Mouse (Mus musculus): ENCODE results near the gene Fbxw7.

Fbxw7 gene

GRCm38 (mm10) chr3:84952585-84953187 is 137.6 kb downstream of the Fbxw7 start:
- peak; percentile 38 for DNase-seq

DNA sequence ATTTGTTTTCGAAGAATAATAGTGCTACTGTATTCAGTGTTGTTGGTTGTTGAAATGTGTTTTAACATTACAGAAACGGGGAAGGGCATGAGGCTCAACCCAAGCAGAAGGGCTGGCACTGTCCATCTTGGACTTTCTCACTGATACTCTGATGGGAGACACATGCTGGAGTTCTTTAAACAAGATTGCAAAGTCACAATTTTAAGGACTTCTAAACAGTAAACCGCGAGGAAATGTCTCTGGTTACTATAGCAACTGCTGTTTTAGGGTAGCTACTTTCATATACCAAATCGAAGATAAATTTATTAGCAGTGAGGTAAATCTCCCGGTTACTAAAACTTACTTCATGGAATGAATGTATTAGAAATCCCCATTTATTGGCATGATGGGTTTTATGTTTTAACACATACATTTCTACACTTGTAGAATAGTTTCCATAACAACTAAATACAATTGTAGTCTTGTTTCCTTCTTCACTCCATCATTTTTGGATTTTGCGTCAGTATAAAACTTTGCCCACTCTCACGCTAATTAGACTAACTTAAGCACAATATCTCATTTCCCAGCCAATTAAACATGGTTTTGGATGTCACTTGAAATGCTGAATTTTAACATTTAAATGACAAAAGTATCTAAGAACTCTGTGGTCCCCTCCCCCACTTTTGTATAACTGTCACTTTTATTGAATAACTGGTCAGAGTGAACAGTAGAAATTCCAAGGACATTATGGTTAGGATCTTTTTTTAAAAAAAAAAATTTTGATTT is 140.1 kb downstream of the Fbxw7 start:
- DNase-seq, result no peak

DNA sequence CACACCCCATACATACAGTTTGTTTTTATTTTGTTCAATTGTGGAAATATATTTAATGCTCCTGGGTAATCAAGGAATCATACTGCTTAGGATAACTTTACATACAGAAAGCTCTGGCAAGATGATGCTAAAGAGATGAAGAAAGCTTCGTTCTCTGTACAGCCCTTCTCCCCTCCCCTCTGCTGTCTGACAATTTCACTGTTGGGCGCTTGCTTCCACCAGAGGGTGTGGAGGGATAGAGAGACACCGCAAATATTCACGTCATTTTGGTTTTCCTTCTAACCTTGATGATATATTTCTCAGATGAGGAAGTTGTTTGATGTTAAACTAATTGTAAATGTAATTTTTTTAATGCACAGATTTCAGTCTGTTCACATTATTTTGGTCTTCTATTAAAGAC is 140.8 kb downstream of the Fbxw7 start:
- DNase-seq, result no peak

- no peak for DNase-seq
These were observed 150.1 kb downstream of the Fbxw7 start for GRCm38 (mm10) chr3:84965156-84965555.

DNA sequence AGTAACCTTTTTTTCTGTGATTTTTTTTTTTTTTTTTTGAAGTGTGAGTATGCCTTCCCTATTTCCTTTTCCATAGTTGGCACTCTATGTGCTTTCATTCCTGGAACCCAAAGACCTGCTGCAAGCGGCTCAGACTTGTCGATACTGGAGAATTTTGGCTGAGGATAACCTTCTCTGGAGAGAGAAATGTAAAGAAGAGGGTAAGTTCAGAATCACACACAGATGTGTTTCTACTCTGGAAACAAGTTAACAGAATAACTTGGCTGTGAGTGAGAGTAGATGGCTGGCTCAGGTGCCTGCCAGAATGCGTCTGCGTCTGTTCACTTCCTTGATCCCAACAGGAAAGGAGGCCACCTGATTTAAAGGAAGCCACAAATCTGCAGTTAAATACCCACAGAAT is 152.3 kb downstream of the Fbxw7 start:
- no peak for DNase-seq

- no peak for DNase-seq
These were observed 156.5 kb downstream of the Fbxw7 start for GRCm38 (mm10) chr3:84971561-84971960.

DNA sequence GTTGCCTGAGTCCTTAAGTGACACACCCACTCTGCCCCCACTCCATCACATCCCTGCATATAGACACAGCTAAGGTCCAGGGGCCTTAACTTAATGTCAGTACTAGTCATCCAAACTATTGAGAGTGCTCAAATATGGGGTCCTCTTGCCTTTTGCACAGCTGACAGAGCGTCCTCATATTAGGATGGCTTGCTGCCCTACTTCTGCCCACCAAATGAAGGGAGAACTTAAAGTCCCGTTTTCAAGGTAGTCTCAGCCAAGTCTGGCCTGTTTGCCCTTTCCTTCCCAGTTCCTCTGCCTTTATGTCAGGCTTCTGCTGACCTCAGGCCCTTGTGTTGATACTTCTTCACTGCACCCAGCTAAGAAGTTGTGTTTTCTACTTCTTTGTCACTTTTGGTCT is 157.8 kb downstream of the Fbxw7 start:
- DNase-seq, result no peak

DNA sequence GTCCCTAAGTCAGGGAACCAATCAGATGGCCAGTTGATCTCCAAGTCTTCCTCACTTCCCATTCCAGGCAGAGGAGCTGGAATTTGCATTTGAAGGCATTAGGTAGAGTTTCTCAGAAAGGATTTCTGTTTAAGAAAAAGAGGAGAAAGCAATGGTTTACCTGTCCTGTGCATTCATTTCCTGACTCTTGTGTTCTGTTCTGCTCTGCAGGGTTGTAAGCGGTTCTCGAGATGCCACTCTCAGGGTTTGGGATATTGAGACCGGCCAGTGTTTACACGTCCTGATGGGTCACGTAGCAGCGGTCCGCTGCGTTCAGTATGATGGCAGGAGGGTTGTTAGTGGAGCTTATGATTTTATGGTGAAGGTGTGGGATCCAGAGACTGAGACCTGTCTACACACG is 159.1 kb downstream of the Fbxw7 start:
- no peak for DNase-seq

DNA sequence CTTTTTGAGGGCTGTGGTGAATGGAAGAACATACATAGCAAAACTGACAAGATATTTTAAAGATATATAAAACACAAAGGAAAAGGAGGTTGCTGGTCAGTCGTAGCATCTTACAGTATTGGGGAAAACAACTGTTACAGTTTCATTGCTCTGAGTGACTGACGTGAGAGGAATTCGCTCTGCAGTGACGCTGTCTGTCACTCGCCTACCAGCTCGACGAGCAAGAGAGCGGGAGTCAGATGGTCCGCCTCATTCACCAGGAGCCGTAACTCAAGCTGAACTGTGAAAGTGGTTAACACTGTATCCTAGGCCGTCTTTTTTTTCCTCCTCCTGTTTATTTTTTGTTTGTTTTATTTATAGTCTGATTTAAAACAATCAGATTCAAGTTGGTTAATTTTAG is 163.6 kb downstream of the Fbxw7 start:
- no peak for DNase-seq

DNA sequence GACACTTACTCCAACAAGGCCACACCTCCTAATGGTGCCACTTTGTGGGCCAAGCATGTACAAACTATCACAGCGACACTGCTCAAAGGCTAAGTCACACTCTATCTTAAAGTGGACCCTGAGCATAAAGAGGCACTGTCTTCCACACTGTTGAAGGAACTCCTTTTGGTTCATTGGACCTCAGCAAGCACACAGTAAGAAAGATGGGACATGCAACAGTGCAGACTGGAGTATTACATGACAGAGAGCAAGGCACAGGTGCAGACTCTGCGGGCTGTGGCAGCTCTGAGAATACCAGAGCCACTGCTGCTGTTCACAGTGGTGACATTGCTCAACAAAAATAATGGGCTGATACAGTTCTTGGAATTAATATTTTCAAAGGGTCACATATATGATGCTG is 165.1 kb downstream of the Fbxw7 start:
- no peak for DNase-seq

DNA sequence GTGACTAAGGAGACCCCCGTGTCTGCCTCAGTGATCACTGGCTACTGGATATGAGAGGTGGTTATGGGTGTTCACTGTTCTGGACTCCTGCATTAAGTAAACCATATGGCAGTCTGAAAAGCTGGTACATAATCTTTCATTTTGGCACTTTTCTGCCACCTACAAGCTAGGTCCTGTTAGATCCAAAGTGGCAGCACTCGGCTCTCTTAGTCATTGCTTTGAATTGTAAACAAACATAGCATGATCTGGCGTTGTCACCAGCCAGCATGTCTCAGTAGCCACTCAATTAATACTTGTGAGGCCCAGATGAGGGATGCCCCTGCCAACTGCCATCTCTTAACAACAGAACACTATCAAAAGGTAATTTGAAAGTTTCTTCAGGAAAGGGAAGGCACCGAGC is 167.6 kb downstream of the Fbxw7 start:
- no peak for DNase-seq

GRCm38 (mm10) chr3:84985121-84985625 is 170.1 kb downstream of the Fbxw7 start:
- DNase-seq, result no peak

GRCm38 (mm10) chr3:84988880-84989279 is 173.8 kb downstream of the Fbxw7 start:
- DNase-seq, result no peak

DNA sequence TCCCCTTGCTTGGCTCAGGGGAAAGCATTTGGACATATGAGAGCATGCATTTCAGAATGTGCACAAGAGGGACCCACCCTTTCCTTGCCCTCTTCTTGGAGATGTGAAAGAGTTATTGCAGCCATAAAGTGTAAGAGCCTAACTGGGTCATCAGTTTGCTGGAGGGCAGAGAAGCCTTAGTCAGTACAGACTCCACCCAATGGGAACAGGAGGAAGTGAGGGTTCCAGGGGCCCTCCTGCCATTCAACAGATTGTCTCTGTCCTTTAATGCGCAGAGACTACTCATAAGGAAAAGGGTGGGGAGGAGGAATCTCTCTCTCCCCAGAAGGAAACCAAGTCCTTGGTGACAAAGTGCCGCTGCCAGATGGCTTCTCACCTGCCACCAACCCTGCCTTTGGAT is 190.2 kb downstream of the Fbxw7 start:
- no peak for DNase-seq

DNA sequence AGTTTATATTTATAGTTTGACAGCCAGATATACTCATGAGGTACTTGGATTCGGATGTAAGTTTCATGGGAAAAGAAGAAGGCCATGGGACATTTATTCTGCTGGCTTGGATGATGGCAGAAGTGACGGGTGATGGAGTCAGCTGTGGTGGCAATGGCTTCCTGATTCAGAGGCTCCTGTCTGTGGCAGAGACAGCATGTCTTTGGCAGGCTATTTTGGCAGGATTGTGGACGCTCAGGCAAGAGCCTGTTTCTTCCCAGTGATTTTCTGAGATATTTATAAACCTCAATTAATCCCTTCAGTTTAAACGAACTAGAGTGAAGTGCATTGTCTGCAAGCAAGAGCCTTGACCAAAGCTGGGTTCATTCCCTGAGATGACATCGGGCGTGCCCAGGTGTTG is 197.8 kb downstream of the Fbxw7 start:
- DNase-seq, result no peak

GRCm38 (mm10) chr3:85015667-85016066 is 200.6 kb downstream of the Fbxw7 start:
- peak; percentile 12 for DNase-seq

DNA sequence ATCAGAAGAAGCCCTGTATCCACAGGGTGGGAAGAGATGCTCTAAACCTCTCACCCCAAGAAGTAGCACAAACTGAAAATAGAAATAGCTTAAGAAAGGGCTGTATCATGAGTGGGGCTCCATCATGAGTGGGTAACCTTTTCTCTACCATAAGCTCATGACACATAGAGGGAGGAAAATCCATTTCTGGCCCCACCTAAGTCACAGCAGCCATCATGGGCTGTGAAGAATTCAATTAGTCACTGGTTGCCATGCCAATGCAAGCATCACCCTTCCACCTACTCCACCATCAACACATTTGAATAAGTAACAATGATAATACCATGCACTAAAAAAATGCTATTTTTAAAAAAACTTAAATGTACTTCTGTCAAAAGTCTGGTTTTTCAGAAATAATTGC is 205.1 kb downstream of the Fbxw7 start:
- DNase-seq, result no peak

- no peak for DNase-seq
These were observed 206.7 kb downstream of the Fbxw7 start for GRCm38 (mm10) chr3:85021816-85022215.

DNA sequence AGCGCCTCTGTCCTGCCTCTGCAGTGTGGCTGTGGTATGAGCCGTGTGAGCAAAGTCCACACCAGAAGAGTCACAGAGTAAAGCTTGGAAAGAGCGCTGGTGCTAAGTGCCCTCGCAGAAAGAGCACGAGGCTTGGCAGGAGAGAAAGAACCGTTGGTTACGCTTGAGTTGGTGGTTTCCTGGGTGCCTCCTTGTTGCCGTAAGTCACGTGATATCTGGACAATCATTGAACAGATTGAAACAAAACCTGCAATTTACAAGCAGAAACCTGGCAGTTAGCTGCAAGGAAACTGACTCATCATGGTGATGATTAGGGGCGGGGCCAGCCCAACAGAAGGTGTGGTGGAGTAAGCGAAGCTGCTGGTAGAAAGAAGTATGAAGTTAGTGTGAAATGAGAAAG is 207.7 kb downstream of the Fbxw7 start:
- DNase-seq, result no peak

GRCm38 (mm10) chr3:85024237-85024636 is 209.2 kb downstream of the Fbxw7 start:
- DNase-seq, result no peak

- no peak for DNase-seq
These were observed 210.0 kb downstream of the Fbxw7 start for GRCm38 (mm10) chr3:85024817-85025705.

Measured in cerebellum, adult 8-10 months (tissue).